Mouse (Mus musculus) stomach, postnatal 0 days (tissue): ENCODE data around the gene Gm11114.

Source experiments
- CTCF ChIP-seq: IDR thresholded peaks from 2 replicates; pipeline ENCODE4 v1.5.1; 2016; ENCODE audit warnings: antibody characterized with exemption, low read depth, mild to moderate bottlenecking, moderate library complexity
- EP300 ChIP-seq: optimal IDR thresholded peaks from 2 replicates; pipeline ENCODE3; 2016; ENCODE audit warnings: antibody characterized with exemption

GRCm38 (mm10) chr9:85320167-85320951 lies 7.8 kb downstream of the Gm11114 start:
- no peak for TF ChIP-seq CTCF
- TF ChIP-seq EP300, result no peak
